Mouse (Mus musculus) G1E (cell line): ENCODE results near the gene Inka1. TPM values are rescaled to one million over a fixed set of nuclear protein-coding genes. Genes with fewer than 3 reads are reported as not detected.

Experiments
- ATAC-seq: 2 replicates; pipeline ENCODE4 v1.8.0; 2016; ENCODE audit warnings: mild to moderate bottlenecking; ENCODE audit not compliant: insufficient number of reproducible peaks, poor library complexity, low FRiP score, severe bottlenecking; ENCODE audit errors: extremely low read depth
- DNase-seq: peaks from one replicate; pipeline ENCODE4 v3.0.0; 2012; ENCODE audit warnings: low spot score
- H3K27me3 ChIP-seq: 2 replicates; pipeline ENCODE4 v1.6.1; 2012; ENCODE audit warnings: mild to moderate bottlenecking, low read length, inconsistent platforms; ENCODE audit not compliant: insufficient read depth
- H3K36me3 ChIP-seq: replicated peaks from 2 replicates; pipeline ENCODE3; 2012; ENCODE audit warnings: mild to moderate bottlenecking, inconsistent platforms
- H3K4me1 ChIP-seq: 2 replicates; pipeline ENCODE4 v1.6.1; 2012; ENCODE audit warnings: low read depth, low read length, inconsistent platforms, mixed read lengths; ENCODE audit not compliant: insufficient read depth
- H3K4me3 ChIP-seq: 2 replicates; pipeline ENCODE4 v1.5.1; 2012; ENCODE audit warnings: low read depth, mild to moderate bottlenecking, inconsistent platforms, low read length, moderate library complexity, mixed read lengths
- H3K9me3 ChIP-seq: replicated peaks from 2 replicates; pipeline ENCODE4 v1.6.1; 2012; ENCODE audit warnings: inconsistent platforms
- CTCF ChIP-seq: IDR thresholded peaks from 2 replicates; pipeline ENCODE4 v1.5.1; 2012; ENCODE audit warnings: low read depth, low read length, inconsistent platforms, mixed read lengths
- GATA1 ChIP-seq: IDR thresholded peaks from 2 replicates; pipeline ENCODE4 v1.6.1; 2012; ENCODE audit warnings: borderline replicate concordance, low read length, inconsistent platforms, mixed read lengths
- GATA2 ChIP-seq: IDR thresholded peaks from 2 replicates; pipeline ENCODE4 v1.6.1; 2012; ENCODE audit warnings: low read depth, low read length, inconsistent platforms, borderline replicate concordance
- POLR2AphosphoS5 ChIP-seq: IDR thresholded peaks from 2 replicates; pipeline ENCODE4 v1.6.1; 2012; ENCODE audit warnings: low read depth, low read length, inconsistent platforms; ENCODE audit not compliant: insufficient replicate concordance
- TAL1 ChIP-seq: conservative IDR thresholded peaks from 2 replicates; pipeline ENCODE4 v1.6.1; 2012; ENCODE audit warnings: low read depth, low read length, inconsistent platforms, mixed read lengths
- polyA plus RNA-seq: library from polyadenylated mRNA; stranded (reverse); fragments of >175 nt; gene quantifications from 2 replicates; pipeline ENCODE4 v1.2.3, GENCODE M21; 2012
- total RNA-seq, 2 experiments: library from RNA; stranded (forward) in 1 of 2; stranded (reverse) in 1 of 2; fragments of 200-1000 nt in 1 of 2; fragments of >200 nt in 1 of 2; fragmentation: Nextera tagmentation in 1 of 2; gene quantifications; 2 replicates each; pipeline ENCODE4 v1.2.3; 2014 to 2017

The Inka1 gene
- 24.6 and 28.1 TPM in 2 replicates for total RNA-seq (2014; fragmentation: Nextera tagmentation)
- total RNA-seq (2017): 74.4 and 83.2 TPM in 2 replicates
- polyA plus RNA-seq: 75.6 and 81.1 TPM in 2 replicates

DNA sequence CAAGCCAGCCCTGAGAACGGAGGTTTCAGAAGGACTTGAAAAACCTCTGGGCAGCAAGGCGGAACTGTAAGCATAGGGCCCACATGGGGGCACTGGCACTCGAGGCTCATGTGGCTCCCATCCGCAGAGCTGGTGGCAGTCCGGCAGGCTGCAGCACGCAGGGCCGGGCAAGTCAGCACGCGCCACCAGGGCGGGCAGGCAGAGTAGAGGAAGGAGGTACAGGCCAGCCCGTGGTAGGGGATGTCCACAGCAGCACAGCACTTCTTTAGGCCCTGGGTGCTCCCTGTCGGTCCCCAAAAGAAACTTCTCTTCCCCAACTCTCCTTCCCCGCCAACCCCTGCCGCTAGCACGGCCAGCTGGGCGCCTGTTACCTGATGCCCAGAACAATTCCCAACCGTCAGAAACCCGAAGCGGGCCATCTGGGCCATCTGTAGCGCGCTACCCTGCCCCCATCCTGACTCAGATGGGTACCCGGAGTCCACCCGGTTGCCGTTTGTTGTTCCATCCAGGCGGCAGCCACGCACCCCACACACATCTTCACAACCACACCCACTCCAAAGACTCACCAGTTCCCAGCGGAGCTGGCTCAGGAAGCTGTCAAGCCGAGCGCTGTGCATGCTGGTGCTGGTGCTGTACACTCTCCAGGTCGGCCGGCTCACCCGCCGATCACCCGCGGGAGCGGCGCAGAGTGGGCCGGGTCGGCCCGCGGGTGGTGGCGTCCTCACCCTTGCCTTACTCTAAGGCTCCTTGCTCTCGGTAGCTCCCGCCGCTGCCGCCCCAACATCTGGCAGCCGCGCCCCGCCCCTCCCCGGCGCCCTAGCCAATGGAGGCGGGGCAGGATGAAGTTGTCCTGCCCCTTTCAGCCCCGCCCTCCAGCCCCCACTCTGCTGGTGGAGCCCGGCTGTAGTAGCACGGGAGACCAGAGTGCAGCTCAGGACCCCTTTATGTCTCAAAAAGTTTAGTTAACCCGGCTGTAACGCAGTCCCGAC, at the start of gene Inka1:
TSS of gene Inka1 (minus strand) at position 749 of the 989 bp plus-strand sequence.
- Histone ChIP-seq H3K9me3 (no peaks in the 10 kb centered on the region), H3K4me1 (peaks cover 79% of the 10 kb centered on the region), H3K36me3 (peaks cover 46% of the 10 kb centered on the region), H3K27me3 (no peaks in the 10 kb centered on the region), H3K4me3 (peak within 1 kb of the TSS; percentile 83)
- TF ChIP-seq CTCF (no peak), GATA2 (no peak), TAL1 (no peak), GATA1 (no peak), POLR2AphosphoS5 (no peak)
- DNase-seq (peak; percentile 68), ATAC-seq (peak; percentile 22)

DNA sequence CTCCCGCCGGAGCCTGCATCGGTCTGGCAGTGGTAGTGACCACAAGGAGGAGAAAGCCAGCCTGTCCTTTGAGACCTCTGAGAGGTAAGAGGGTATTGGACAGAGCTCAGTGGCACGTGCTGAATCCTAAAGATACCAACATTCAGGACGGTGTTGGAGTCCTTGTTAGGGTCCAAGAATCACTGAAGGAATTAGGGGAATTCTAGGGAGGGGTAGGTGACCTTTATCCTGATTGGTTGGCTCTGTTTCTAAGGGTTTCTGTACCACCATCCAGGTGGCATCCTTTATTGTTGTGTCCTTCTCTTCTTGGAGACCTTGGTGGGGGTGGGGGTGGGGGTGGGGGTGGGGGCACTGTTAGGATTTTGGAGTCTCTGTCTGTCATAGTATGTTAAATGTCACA, 46.4 kb upstream of the Inka1 start:
- ATAC-seq: no peak
- TF ChIP-seq POLR2AphosphoS5 (no peak), TAL1 (no peak), GATA1 (no peak), GATA2 (no peak), CTCF (no peak)
- Histone ChIP-seq H3K4me1 (peaks cover 24% of the 10 kb centered on the region), H3K36me3 (peaks cover 75% of the 10 kb centered on the region), H3K27me3 (no peaks in the 10 kb centered on the region), H3K9me3 (0 out of 2 replicates have a peak, but pooled peaks cover 2% of the 10 kb centered on the region), H3K4me3 (no peak overlapping the region)
- no peak for DNase-seq

DNA sequence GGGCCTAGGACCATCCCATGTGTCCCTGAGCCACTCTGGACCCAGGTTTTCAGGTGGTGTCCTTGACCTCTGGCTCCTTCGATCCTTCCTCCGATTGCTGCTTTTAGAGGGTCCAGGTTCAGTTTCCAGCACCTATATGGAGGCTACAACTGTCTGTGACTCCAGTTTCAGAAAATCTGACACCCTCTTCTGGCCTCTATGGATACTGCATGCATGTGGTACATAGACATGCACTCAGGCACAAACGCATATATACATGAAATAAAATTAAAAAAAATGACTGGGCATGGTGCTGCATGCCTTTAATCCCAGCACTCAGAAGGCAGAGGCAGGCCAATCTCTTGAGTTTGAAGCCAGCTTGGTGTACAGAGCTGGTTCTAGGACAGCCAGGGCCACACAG, 42.2 kb upstream of the Inka1 start:
- TF ChIP-seq TAL1 (no peak), GATA2 (no peak), POLR2AphosphoS5 (no peak), GATA1 (no peak), CTCF (no peak)
- Histone ChIP-seq H3K9me3 (0 out of 2 replicates have a peak, but pooled peaks cover 2% of the 10 kb centered on the region), H3K4me3 (no peak overlapping the region), H3K27me3 (no peaks in the 10 kb centered on the region), H3K36me3 (peaks cover 77% of the 10 kb centered on the region), H3K4me1 (0 out of 2 replicates have a peak, but pooled peaks cover 3% of the 10 kb centered on the region)
- DNase-seq (no peak), ATAC-seq (no peak)

DNA sequence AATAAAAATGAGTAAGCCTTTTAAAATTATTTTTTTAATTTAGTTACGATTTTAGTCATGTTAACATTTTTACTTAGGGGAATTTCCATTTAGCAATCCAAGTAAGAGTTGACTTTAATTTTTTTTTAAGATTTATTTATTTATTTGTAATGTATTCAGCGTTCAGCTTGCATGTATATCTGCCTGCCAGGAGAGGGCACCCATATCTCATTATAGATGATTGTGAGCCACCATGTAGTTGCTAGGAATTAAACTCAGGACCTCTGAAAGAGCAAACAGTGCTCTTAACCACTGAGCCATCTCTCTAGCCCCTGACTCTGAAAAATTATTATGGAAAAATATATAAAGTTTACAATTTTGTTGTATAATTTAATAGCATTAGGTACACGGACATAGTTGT, 40.9 kb upstream of the Inka1 start:
- Histone ChIP-seq H3K4me3 (no peak overlapping the region), H3K36me3 (peaks cover 75% of the 10 kb centered on the region), H3K9me3 (0 out of 2 replicates have a peak, but pooled peaks cover 2% of the 10 kb centered on the region), H3K27me3 (no peaks in the 10 kb centered on the region), H3K4me1 (no peaks in the 10 kb centered on the region)
- no peak for TF ChIP-seq TAL1
- no peak for TF ChIP-seq CTCF
- TF ChIP-seq GATA1: no peak
- no peak for TF ChIP-seq POLR2AphosphoS5
- no peak for TF ChIP-seq GATA2
- DNase-seq: no peak
- ATAC-seq: no peak

DNA sequence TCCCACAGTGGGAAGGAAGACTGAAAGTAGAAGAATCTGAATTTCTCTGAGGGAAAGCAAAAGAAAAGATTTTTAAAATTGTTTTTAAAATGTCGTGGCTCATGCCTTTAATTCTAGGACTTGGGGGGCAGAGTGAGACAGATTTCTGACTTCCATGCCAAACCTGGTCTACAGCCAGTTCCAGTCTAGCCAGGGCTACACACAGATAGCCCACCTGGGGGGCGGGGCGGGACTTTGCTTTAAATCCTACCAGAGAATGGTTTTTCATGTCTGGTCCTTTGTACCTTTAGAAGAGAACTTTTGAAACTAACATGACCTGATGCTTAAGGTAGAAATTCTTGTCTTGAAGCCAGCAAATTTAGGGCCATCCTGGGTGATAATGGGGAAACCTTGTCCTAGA, 37.5 kb upstream of the Inka1 start:
- ATAC-seq (no peak), DNase-seq (no peak)
- no peaks in the 10 kb centered on the region for H3K4me1 ChIP-seq
- TF ChIP-seq GATA1: no peak
- no peak for TF ChIP-seq TAL1
- TF ChIP-seq CTCF: no peak
- TF ChIP-seq POLR2AphosphoS5: no peak
- no peak for TF ChIP-seq GATA2
- no peak overlapping the region for H3K4me3 ChIP-seq
- no peaks in the 10 kb centered on the region for H3K27me3 ChIP-seq
- H3K9me3 ChIP-seq: 0 out of 2 replicates have a peak, but pooled peaks cover 2% of the 10 kb centered on the region
- H3K36me3 ChIP-seq: peaks cover 61% of the 10 kb centered on the region

DNA sequence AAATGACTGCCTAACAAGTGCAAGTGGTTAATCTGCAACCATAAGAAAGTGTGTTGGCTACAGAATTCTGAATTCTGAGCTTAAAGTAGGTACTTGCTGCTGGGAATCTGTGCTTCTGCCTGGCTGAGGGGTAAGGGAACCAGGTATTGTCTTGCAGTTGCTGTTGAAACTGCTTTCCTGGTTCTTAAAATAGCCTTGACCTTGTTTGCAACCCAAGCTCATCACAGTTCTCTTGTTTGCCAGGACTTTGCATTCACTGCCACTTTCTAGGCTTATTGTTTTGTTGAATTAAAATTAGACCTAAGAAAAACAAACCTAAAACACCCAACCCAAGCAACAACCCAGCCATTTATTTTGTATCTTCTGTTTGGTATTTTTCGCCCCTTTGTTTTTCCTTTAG, 35.1 kb upstream of the Inka1 start:
- Histone ChIP-seq H3K36me3 (peaks cover 61% of the 10 kb centered on the region), H3K27me3 (no peaks in the 10 kb centered on the region), H3K4me3 (no peak overlapping the region), H3K9me3 (no peaks in the 10 kb centered on the region), H3K4me1 (no peaks in the 10 kb centered on the region)
- no peak for TF ChIP-seq GATA1
- no peak for TF ChIP-seq CTCF
- TF ChIP-seq TAL1: no peak
- no peak for TF ChIP-seq GATA2
- no peak for TF ChIP-seq POLR2AphosphoS5
- DNase-seq (no peak), ATAC-seq (no peak)
